ENCODE assay signal across 13 mouse cellular contexts in the genomic region with DNA sequence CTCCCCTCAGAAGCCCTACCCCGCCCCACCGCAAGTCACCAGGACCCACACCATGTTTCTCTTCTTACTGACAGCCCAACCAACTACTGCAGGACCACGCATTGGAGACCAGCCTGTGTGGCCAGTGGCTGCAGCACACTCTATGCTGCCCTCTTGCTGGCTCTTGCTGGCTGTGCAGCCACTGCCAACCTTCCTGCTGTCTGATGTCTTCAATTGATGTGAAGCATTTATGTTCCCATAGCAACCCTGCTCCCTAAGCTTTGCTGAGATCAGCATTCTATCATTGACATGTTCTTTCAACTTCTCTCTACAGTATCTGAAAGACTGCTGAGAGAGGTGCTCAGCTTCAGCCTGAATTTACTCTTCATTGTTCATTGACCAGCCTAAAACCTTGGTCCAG. TPM values are rescaled to one million over a fixed set of nuclear protein-coding genes. Genes with fewer than 3 reads are reported as not detected.
DNase-seq lines count a peak whose midpoint lies in the region.
"Had no signal": no experiment of that assay in that cellular context is flagged by ENCODE, and none has a peak within 500 bp of the region (broad histone marks: within the 10 kb centered on the region; RNA-seq: fewer than 3 reads in every experiment).

No protein-coding gene starts in this region.

- DNase-seq in adrenal gland, adult 2 months, result peak; percentile 3
- DNase-seq in adrenal gland, adult 18-20 months (ENCODE audit: low spot score in 2 of 2), result no peak
- DNase-seq in layer of hippocampus, postnatal 10 days (ENCODE audit: low spot score in 2 of 2), result peak; percentile 5 to 18
- no peak for DNase-seq in layer of hippocampus, postnatal 25 days (ENCODE audit: extremely low spot score in 1 of 2, low spot score in 1 of 2)
- DNase-seq in R1 (ENCODE audit: low read depth, low spot score), result peak; percentile 25
- DNase-seq in lung, postnatal 36 days, result peak; percentile 1
- no peak for DNase-seq in right cerebral cortex, adult 18-20 months
- no peak for DNase-seq in urinary bladder, postnatal 14 days (ENCODE audit: low spot score)
- DNase-seq: gastrocnemius, adult 2 months had no signal

RNA-seq across cellular contexts. Expression of a gene that starts 2.7 kb away (rescaled TPM):
- not detected for total RNA-seq in adrenal gland, adult 2 months (2021)
- not detected in 2 replicates for polyA plus RNA-seq in adrenal gland, adult 2 months (2012; rRNA removed)
- not detected for total RNA-seq in adrenal gland, adult 18-20 months (2021)
- total RNA-seq in layer of hippocampus, postnatal 10 days (2021), result not detected
- total RNA-seq in layer of hippocampus, postnatal 25 days (2021), result not detected
- total RNA-seq: gastrocnemius, adult 2 months; left cerebral cortex, postnatal 36 days had no signal
- polyA plus RNA-seq: activated CD4-positive, CD25-positive, alpha-beta regulatory T cell, adult 4 months; spleen, adult 2 months had no signal

RNA-seq across cellular contexts. Expression of a gene that starts 3.6 kb away (rescaled TPM):
- not detected for total RNA-seq in adrenal gland, adult 2 months (2021)
- polyA plus RNA-seq in adrenal gland, adult 2 months (2012; rRNA removed), result not detected in 2 replicates
- not detected for total RNA-seq in adrenal gland, adult 18-20 months (2021)
- not detected for total RNA-seq in layer of hippocampus, postnatal 10 days (2021)
- total RNA-seq in layer of hippocampus, postnatal 25 days (2021), result not detected
- total RNA-seq: gastrocnemius, adult 2 months; left cerebral cortex, postnatal 36 days had no signal
- polyA plus RNA-seq: activated CD4-positive, CD25-positive, alpha-beta regulatory T cell, adult 4 months; spleen, adult 2 months; urinary bladder, adult 2 months had no signal

RNA-seq across cellular contexts. Expression of a gene that starts 10.2 kb away (rescaled TPM):
- total RNA-seq in adrenal gland, adult 2 months (2021), result not detected
- polyA plus RNA-seq in adrenal gland, adult 2 months (2012; rRNA removed), result not detected in 2 replicates
- total RNA-seq in adrenal gland, adult 18-20 months (2021), result not detected
- total RNA-seq in layer of hippocampus, postnatal 10 days (2021), result not detected
- total RNA-seq in layer of hippocampus, postnatal 25 days (2021), result not detected
- total RNA-seq: gastrocnemius, adult 2 months; left cerebral cortex, postnatal 36 days had no signal
- polyA plus RNA-seq: activated CD4-positive, CD25-positive, alpha-beta regulatory T cell, adult 4 months; spleen, adult 2 months; urinary bladder, adult 2 months had no signal

RNA-seq across cellular contexts. Expression of a gene that starts 16.3 kb away (rescaled TPM):
- not detected for total RNA-seq in adrenal gland, adult 2 months (2021)
- polyA plus RNA-seq in adrenal gland, adult 2 months (2012; rRNA removed), result not detected in 2 replicates
- not detected for total RNA-seq in adrenal gland, adult 18-20 months (2021)
- not detected for total RNA-seq in layer of hippocampus, postnatal 10 days (2021)
- total RNA-seq in layer of hippocampus, postnatal 25 days (2021), result not detected
- total RNA-seq: gastrocnemius, adult 2 months; left cerebral cortex, postnatal 36 days had no signal
- polyA plus RNA-seq: activated CD4-positive, CD25-positive, alpha-beta regulatory T cell, adult 4 months; spleen, adult 2 months; urinary bladder, adult 2 months had no signal

RNA-seq across cellular contexts. Expression of a gene that starts 19.1 kb away (rescaled TPM):
- total RNA-seq in adrenal gland, adult 2 months (2021), result not detected
- not detected in 2 replicates for polyA plus RNA-seq in adrenal gland, adult 2 months (2012; rRNA removed)
- total RNA-seq in adrenal gland, adult 18-20 months (2021), result not detected
- total RNA-seq in layer of hippocampus, postnatal 10 days (2021), result not detected
- total RNA-seq in layer of hippocampus, postnatal 25 days (2021), result not detected
- total RNA-seq: gastrocnemius, adult 2 months; left cerebral cortex, postnatal 36 days had no signal
- polyA plus RNA-seq: activated CD4-positive, CD25-positive, alpha-beta regulatory T cell, adult 4 months; spleen, adult 2 months; urinary bladder, adult 2 months had no signal

Comparison
In these comparisons a context has a peak if more than half of its experiments do, and no peak if none do; other contexts are left out.
1. DNase-seq: peak in adrenal gland, adult 2 months (single experiment), layer of hippocampus, postnatal 10 days (2 of 2), R1 (single experiment) and lung, postnatal 36 days (single experiment); none in adrenal gland, adult 18-20 months (0 of 2), layer of hippocampus, postnatal 25 days (0 of 2), right cerebral cortex, adult 18-20 months (single experiment) and urinary bladder, postnatal 14 days (single experiment).